Mouse (Mus musculus) forebrain, embryonic 12.5 days (tissue): ENCODE data around the gene Hist2h3c1. TPM values are rescaled to one million over a fixed set of nuclear protein-coding genes. Genes with fewer than 3 reads are reported as not detected.

Experiments
- ATAC-seq: fragments of 200-750 bp; cut with Nextera tagmentation; 2 replicates; pipeline ENCODE4 v1.8.0; 2017; ENCODE audit warnings: moderate TSS enrichment; ENCODE audit not compliant: low FRiP score
- H3K27ac ChIP-seq: fragments of 300-500 bp; sonication (generic); 2 replicates; pipeline ENCODE4 v1.5.1; 2016; ENCODE audit warnings: mild to moderate bottlenecking
- H3K27me3 ChIP-seq: fragments of 300-500 bp; sonication (generic); 2 replicates; pipeline ENCODE4 v1.6.1; 2016; ENCODE audit warnings: mild to moderate bottlenecking
- H3K36me3 ChIP-seq: fragments of 300-500 bp; sonication (generic); replicated peaks from 2 replicates; pipeline ENCODE4 v1.6.1; 2016; ENCODE audit warnings: mild to moderate bottlenecking
- H3K4me1 ChIP-seq: fragments of 300-500 bp; sonication (generic); 2 replicates; pipeline ENCODE4 v1.6.1; 2016
- H3K4me2 ChIP-seq: fragments of 300-500 bp; sonication (generic); 2 replicates; pipeline ENCODE4 v1.6.1; 2016; ENCODE audit warnings: mild to moderate bottlenecking, moderate library complexity
- H3K4me3 ChIP-seq: fragments of 300-500 bp; sonication (generic); replicated peaks from 2 replicates; pipeline ENCODE4 v1.5.1; 2016; ENCODE audit warnings: mild to moderate bottlenecking
- H3K9ac ChIP-seq: fragments of 300-500 bp; sonication (generic); 2 replicates; pipeline ENCODE4 v1.6.1; 2016; ENCODE audit warnings: mild to moderate bottlenecking
- H3K9me3 ChIP-seq: fragments of 300-500 bp; sonication (generic); 2 replicates; pipeline ENCODE4 v1.6.1; 2016
- WGBS: fragments of 180-500 bp; shearing (Covaris S2); methylation state at CpG from one replicate; pipeline ENCODE4 v1.1.7; 2016; 5-methylcytosine and 5-hydroxymethylcytosine counted together
- polyA plus RNA-seq: library from polyadenylated mRNA; unstranded; fragments of >200 nt; fragmentation: Nextera tagmentation; extraction: Ambion mirVana; gene quantifications from 2 replicates; pipeline ENCODE4 v1.2.1, GENCODE M21; 2016

Hist2h3c1 gene
- polyA plus RNA-seq, 1 experiment from 2014 or later: not detected

DNA sequence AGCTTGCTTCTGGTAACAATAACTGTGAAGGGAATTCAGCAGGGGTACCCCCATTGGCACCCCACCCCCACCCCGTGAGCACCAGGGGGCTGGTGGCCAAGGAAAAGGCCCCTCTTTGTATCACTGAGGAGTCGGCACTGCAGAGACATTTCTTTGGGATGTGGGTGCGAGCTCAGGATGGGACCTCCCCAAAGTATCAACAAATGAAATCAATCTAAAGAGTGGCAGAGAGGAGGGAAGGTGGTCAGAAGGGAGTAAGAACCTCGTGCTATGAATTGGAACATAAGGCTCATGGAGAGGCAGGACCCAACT lies 2.5 kb downstream of the Hist2h3c1 start:
- H3K4me3 ChIP-seq: 0 out of 2 replicates have a peak overlapping the region, but pooled peaks have one; percentile 45
- no peaks in the 10 kb centered on the region for H3K9me3 ChIP-seq
- no peaks in the 10 kb centered on the region for H3K27me3 ChIP-seq
- peak overlapping the region; percentile 63; the same call in 1 of the 2 replicates for H3K27ac ChIP-seq
- no peaks in the 10 kb centered on the region for H3K36me3 ChIP-seq
- H3K4me2 ChIP-seq: peak overlapping the region; percentile 60
- 55% methylated on average over 4 of the region's 4 CpGs for WGBS
- ATAC-seq: no peak
- H3K4me1 ChIP-seq: peaks cover 25% of the 10 kb centered on the region
- H3K9ac ChIP-seq: no peak overlapping the region

DNA sequence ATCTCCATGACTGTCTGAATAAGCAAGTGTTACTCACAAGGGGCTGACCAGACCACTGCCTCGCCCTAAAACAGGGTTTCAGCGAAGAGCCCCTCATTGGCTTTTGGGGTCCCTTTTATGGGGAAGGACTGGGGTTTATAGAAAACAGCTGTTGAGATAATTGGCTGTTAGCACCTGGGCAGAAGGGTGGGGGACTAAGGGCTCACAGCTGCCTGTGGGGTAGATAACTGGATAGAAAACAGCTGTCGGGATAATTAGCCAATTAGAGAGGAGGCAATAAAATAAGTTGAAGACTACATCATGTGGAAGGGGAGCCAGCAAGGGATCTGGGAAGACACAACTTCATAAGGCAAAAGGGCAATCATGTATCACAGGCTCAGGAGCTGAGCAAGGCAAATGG lies 4.4 kb downstream of the Hist2h3c1 start:
- Histone ChIP-seq H3K4me3 (no peak overlapping the region), H3K9ac (no peak overlapping the region), H3K27me3 (no peaks in the 10 kb centered on the region), H3K4me2 (no peak overlapping the region), H3K27ac (no peak overlapping the region), H3K36me3 (no peaks in the 10 kb centered on the region), H3K9me3 (no peaks in the 10 kb centered on the region), H3K4me1 (peaks cover 17% of the 10 kb centered on the region)
- 75% methylated on average over 3 of the region's 3 CpGs for WGBS
- no peak for ATAC-seq

DNA sequence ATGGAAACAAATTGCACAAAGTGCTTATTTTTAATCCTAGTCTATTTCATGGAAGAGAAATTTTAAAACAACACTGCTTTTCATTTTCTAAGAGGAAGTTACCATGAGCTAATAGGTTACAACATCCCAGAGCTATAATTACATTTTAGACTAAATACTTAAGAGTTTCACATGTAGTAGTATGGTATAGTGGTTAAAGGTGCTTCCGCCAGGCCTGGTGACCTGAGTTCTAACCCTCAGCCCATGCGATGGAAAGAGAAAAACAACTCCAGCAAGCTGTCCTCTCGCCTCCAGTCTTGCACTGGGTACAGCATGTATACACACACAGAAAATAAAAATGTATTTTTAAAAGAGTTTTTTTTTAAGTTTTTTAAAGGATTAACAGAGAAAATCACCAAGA lies 5.3 kb downstream of the Hist2h3c1 start:
- Histone ChIP-seq H3K36me3 (no peaks in the 10 kb centered on the region), H3K27me3 (no peaks in the 10 kb centered on the region), H3K4me2 (no peak overlapping the region), H3K4me3 (no peak overlapping the region), H3K27ac (no peak overlapping the region), H3K4me1 (peaks cover 17% of the 10 kb centered on the region), H3K9me3 (no peaks in the 10 kb centered on the region), H3K9ac (no peak overlapping the region)
- no peak for ATAC-seq
- 92% methylated on average over 3 of the region's 3 CpGs for WGBS

DNA sequence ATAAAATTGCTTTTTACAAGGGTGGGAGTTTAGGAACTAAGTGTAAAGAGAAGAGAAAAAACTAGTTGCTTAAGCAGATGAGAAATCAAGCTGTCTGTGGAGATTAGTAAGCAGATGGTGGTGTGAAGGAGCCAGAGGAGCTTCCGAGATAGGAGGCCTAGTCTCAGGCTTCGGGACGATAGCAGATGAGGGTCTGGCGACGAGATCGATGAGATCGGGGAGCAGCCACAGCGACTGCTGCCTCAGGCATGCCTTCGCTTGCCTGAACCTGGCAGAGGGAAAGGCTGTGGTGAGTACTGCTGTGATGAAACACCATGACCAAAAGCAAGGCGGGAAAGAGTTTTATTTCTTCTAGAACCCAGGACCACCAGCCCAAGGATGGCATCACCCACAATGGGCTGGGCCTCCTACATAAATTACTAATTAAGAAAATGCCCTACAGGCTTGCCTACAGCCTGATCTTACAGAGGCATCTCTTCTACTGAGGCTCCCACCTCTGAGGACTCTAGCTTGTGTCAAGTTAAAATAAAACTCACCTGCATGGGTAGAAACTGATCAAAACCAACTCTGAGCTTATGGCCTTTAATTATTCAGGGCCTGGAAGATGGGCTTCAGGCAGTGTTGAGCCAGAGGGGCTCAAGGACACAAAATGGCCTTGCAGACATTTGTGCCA lies 8.3 kb downstream of the Hist2h3c1 start:
- 46% methylated on average over 10 of the region's 10 CpGs for WGBS
- ATAC-seq: no peak
- no peak overlapping the region for H3K27ac ChIP-seq

DNA sequence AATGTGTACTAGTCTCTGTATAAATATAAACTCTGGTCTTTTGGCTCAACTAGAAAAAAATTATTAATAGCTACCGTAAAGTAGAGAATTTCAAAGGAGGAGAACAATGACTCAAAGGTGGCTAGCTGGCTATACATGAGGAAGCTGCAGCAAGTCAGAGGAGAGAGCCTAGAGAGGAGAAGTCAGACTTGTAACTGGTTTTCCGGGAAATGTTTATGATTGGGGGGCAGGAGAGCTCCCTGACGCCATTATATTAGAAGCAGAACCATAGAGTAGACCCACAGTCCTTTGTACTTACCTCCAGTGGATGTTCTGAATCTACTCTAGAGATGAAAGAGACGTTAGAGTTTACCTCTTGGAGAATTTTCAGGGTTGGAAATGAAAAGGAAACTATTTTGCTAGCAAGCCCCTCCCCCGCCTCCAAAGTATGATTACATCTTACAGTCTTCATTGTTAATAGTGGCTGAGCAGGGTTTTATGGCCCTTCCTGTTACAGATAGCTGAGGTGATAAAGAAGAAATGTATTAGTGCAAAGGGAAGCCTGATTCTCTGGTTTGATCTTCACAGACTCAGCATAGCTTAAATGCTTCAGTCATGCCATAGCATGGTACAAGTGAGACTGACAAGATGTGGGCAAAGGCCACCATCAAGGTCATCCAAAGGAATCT lies 9.6 kb downstream of the Hist2h3c1 start:
- no peaks in the 10 kb centered on the region for H3K36me3 ChIP-seq
- H3K4me1 ChIP-seq: no peaks in the 10 kb centered on the region
- no peak overlapping the region for H3K4me2 ChIP-seq
- WGBS: 88% methylated on average over 5 of the region's 5 CpGs
- H3K9me3 ChIP-seq: no peaks in the 10 kb centered on the region
- no peak overlapping the region for H3K4me3 ChIP-seq
- ATAC-seq: no peak
- H3K27me3 ChIP-seq: no peaks in the 10 kb centered on the region
- no peak overlapping the region for H3K27ac ChIP-seq
- H3K9ac ChIP-seq: no peak overlapping the region

More for the DNA sequence above, 8.3 kb downstream of the Hist2h3c1 start:
- H3K36me3 ChIP-seq: no peaks in the 10 kb centered on the region
- H3K9ac ChIP-seq: no peak overlapping the region
- H3K4me1 ChIP-seq: no peaks in the 10 kb centered on the region
- no peaks in the 10 kb centered on the region for H3K27me3 ChIP-seq
- no peak overlapping the region for H3K4me3 ChIP-seq
- H3K9me3 ChIP-seq: no peaks in the 10 kb centered on the region
- no peak overlapping the region for H3K4me2 ChIP-seq

DNA sequence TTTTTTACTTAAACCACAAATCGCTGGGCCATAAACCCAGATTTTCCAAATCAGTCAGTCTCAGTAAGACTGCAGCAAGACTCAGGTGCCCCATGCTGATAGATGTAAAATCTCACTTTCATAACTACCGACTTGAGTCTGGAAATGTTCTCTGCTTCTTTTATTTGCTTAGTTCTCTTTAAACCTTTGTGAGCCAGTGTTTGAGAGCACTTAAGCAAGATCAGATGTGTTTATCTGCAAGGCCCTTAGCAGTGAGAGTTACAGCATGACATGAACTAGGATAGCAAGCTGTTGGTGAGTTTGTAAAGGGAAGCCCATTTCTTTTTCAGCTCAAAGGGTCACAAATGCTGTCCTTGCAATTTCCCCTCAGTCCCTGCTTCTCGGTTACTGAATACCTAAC lies 10.7 kb downstream of the Hist2h3c1 start:
- H3K27me3 ChIP-seq: no peaks in the 10 kb centered on the region
- ATAC-seq: no peak
- WGBS: 86% methylated on average over 3 of the region's 3 CpGs
- peaks cover 7% of the 10 kb centered on the region for H3K4me1 ChIP-seq
- no peak overlapping the region for H3K4me2 ChIP-seq
- H3K36me3 ChIP-seq: no peaks in the 10 kb centered on the region
- no peak overlapping the region for H3K4me3 ChIP-seq
- H3K9me3 ChIP-seq: no peaks in the 10 kb centered on the region
- no peak overlapping the region for H3K27ac ChIP-seq
- H3K9ac ChIP-seq: no peak overlapping the region

DNA sequence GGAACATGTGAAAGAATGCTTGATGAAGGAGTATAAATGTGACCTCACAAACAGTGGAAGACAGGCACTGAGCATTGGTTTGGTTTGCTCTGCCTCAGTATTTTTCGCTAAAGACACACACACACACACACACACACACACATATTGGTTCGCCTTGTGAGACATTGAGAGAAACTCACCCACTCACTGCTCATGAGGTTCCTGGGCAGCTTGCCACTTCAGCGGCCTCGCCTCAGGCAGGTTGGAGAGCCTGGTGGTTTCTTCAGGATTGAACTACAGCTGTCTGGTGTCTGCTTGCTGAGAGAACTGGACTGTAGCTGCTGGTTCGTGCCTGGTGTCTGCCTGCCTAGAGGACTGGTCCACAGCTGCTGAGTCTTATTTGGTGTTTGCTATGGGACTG lies 13.7 kb downstream of the Hist2h3c1 start:
- Histone ChIP-seq H3K36me3 (no peaks in the 10 kb centered on the region), H3K4me3 (no peak overlapping the region), H3K27ac (no peak overlapping the region), H3K4me1 (peaks cover 24% of the 10 kb centered on the region), H3K4me2 (no peak overlapping the region), H3K9ac (no peak overlapping the region), H3K9me3 (no peaks in the 10 kb centered on the region), H3K27me3 (no peaks in the 10 kb centered on the region)
- 90% methylated on average over 5 of the region's 5 CpGs for WGBS
- no peak for ATAC-seq

DNA sequence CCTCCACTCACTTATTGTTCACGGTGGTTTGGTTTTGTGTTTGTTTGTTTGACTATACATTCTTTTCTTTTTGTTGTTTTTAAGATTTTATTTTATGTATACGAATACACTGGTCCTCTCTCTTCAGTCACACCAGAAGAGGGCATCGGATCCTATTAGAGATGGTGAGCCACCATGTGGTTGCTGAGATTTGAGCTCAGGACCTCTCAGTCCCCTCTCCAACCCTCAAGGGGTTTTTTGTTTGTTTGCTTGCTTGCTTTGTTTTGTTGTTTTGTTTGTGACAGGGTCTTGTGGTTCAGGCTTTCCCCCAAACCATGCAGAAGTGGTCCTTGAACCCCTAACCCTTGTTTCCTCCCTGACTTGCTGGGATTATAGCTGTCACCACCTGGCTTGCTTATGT lies 15.1 kb downstream of the Hist2h3c1 start:
- H3K4me3 ChIP-seq: peak overlapping the region; percentile 59; the same call in 1 of the 2 replicates
- WGBS: 54% methylated on average over 3 of the region's 3 CpGs

DNA sequence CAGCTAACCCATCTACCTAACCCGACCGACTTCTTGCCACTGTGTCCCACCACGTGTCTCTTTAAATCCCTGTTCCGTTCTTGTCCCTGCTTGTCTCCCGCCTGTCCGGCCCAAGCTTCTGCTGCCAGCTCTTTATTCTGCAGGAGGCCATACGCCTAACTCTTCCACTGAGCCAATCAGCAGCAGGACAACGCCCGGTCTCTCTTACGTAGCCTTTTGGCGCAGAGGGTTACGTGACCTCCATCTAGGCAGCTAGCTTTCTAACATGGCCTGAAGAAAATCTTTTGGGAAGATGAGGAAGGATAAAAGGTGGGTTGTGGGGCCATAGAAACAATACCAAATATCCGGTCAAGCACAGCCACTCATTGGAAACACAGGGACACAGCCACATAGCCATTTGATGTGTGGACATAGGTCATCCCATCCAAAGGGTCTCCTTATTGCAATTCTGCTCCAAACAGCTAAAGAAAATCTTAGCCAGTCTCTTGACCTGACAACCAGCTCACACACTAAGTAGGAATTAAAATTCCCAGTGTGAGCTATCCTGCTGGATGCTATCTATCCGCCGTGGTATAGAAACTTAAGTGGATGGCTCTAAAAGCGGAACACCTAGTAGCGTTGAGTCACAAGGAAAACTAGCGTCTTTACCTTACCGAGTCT lies 15.9 kb downstream of the Hist2h3c1 start:
- ATAC-seq: peak; percentile 82
- H3K4me3 ChIP-seq: peak overlapping the region; percentile 59

More for the DNA sequence above, 15.1 kb downstream of the Hist2h3c1 start:
- Histone ChIP-seq H3K27ac (peak overlapping the region; percentile 99), H3K9me3 (no peaks in the 10 kb centered on the region), H3K4me2 (peak overlapping the region; percentile 79), H3K9ac (peak overlapping the region; percentile 85), H3K36me3 (no peaks in the 10 kb centered on the region), H3K27me3 (no peaks in the 10 kb centered on the region), H3K4me1 (peaks cover 24% of the 10 kb centered on the region)
- ATAC-seq: no peak

DNA sequence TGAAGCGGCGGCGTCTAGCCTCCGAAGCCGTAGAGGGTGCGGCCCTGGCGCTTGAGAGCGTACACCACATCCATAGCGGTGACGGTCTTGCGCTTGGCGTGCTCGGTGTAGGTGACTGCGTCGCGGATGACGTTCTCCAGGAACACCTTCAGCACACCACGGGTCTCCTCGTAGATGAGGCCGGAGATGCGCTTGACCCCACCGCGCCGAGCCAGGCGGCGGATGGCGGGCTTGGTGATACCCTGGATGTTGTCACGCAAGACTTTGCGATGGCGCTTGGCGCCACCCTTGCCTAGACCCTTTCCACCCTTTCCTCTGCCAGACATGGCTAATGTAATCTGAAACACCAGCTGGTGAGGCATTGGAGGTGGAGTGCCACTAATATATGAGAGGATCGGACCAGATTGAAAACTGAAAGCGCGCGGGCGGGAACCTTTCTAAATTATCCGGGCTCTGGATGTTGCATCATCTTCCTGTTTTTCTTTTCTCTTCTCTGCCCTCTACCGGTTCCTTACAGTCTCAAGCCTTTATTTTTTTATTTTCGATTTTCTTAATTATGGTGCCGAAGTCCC lies 16.6 kb downstream of the Hist2h3c1 start, which contains the start of gene Hist2h4:
Hist2h4 (minus strand) TSS at position 333 of the 572 bp plus-strand sequence.
- peak; percentile 92 for ATAC-seq
- Histone ChIP-seq H3K36me3 (no peaks in the 10 kb centered on the region), H3K27ac (peak within 1 kb of the TSS; percentile 99), H3K4me2 (peak within 1 kb of the TSS; percentile 79), H3K4me3 (peak within 1 kb of the TSS; percentile 59), H3K9me3 (no peaks in the 10 kb centered on the region), H3K9ac (peak within 1 kb of the TSS; percentile 85), H3K27me3 (no peaks in the 10 kb centered on the region), H3K4me1 (peaks cover 31% of the 10 kb centered on the region)
- under 1% methylated on average over 40 of the region's 40 CpGs for WGBS

More for the DNA sequence above, 15.9 kb downstream of the Hist2h3c1 start:
- Histone ChIP-seq H3K27me3 (no peaks in the 10 kb centered on the region), H3K36me3 (no peaks in the 10 kb centered on the region), H3K27ac (peak overlapping the region; percentile 99), H3K9me3 (no peaks in the 10 kb centered on the region), H3K4me1 (peaks cover 24% of the 10 kb centered on the region), H3K9ac (peak overlapping the region; percentile 85), H3K4me2 (peak overlapping the region; percentile 79)
- under 1% methylated on average over 19 of the region's 19 CpGs for WGBS

DNA sequence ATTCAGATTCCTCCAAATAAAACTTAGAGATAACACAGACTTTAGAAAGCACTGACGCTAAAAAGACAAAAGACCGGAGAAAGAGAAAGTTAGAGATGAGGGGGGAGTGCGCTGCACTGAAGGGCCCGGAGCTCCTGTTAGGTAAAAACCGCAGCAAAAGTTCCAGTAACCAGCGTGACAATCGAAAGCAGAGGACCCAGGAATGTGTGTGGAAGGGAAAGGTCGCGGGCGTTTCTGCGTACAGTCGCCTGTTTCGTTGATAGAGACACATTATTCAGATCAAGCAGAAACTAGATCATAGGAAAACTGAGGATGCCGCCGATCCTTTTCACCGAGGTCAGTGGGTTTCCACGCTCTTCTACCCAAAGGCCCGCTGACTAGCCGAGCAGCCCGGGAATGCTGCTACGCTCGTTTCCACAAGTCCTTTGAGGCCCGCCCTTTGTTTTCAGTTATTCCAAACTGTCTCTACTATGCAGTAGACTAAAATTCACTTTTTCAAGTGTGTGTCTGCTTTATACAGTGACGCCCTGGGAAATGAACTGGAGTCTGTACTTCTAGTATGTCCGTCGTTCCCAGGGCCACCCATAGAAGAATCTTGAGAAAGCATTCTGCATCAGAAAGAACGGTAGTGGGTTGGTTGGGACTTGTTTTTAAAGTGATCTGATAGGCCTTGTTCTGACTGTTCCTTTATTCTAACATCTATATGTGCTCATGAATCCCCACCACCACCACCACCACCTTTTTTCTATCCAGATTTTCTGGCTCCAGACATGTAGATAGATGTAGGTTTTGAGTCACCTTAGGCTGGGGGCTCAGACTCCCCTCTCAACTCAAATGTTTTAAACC lies 17.3 kb downstream of the Hist2h3c1 start:
- Histone ChIP-seq H3K9me3 (no peaks in the 10 kb centered on the region), H3K27ac (peak overlapping the region; percentile 99), H3K9ac (peak overlapping the region; percentile 85), H3K4me2 (peak overlapping the region; percentile 79), H3K27me3 (no peaks in the 10 kb centered on the region), H3K4me3 (peak overlapping the region; percentile 59), H3K4me1 (peaks cover 33% of the 10 kb centered on the region), H3K36me3 (no peaks in the 10 kb centered on the region)
- 5% methylated on average over 27 of the region's 27 CpGs for WGBS
- peak; percentile 7 for ATAC-seq
